Mouse (Mus musculus) lung, embryonic 15.5 days (tissue): ENCODE results near the gene Fam47e. TPM values are rescaled to one million over a fixed set of nuclear protein-coding genes. Genes with fewer than 3 reads are reported as not detected.
A peak's percentile ranks its signal among the peaks of the same experiment; 100 is the strongest.

Experiments used
- ATAC-seq: fragments of 200-750 bp; cut with Nextera tagmentation; 2 replicates; pipeline ENCODE4 v1.8.0; 2017; ENCODE audit warnings: moderate number of reproducible peaks, borderline replicate concordance; ENCODE audit not compliant: low FRiP score, low TSS enrichment; ENCODE audit errors: extremely low read depth
- H3K27ac ChIP-seq: fragments of 300-500 bp; sonication (generic); 2 replicates; pipeline ENCODE4 v1.5.1; 2015; ENCODE audit warnings: moderate library complexity, mild to moderate bottlenecking, inconsistent platforms
- H3K27me3 ChIP-seq: fragments of 300-500 bp; sonication (generic); 2 replicates; pipeline ENCODE4 v1.6.1; 2015; ENCODE audit warnings: inconsistent platforms
- H3K36me3 ChIP-seq: fragments of 300-500 bp; sonication (generic); 2 replicates; pipeline ENCODE4 v1.6.1; 2015; ENCODE audit warnings: inconsistent platforms
- H3K4me1 ChIP-seq: fragments of 300-500 bp; sonication (generic); 2 replicates; pipeline ENCODE4 v1.6.1; 2015; ENCODE audit warnings: inconsistent platforms
- H3K4me2 ChIP-seq: fragments of 300-500 bp; sonication (generic); 2 replicates; pipeline ENCODE4 v1.6.1; 2015; ENCODE audit warnings: inconsistent platforms, mild to moderate bottlenecking, moderate library complexity
- H3K4me3 ChIP-seq: fragments of 300-500 bp; sonication (generic); 2 replicates; pipeline ENCODE4 v1.5.1; 2015; ENCODE audit warnings: mild to moderate bottlenecking, inconsistent platforms
- H3K9ac ChIP-seq: fragments of 300-500 bp; sonication (generic); 2 replicates; pipeline ENCODE4 v1.6.1; 2015; ENCODE audit warnings: inconsistent platforms
- H3K9me3 ChIP-seq: fragments of 300-500 bp; sonication (generic); 2 replicates; pipeline ENCODE4 v1.6.1; 2016; ENCODE audit warnings: inconsistent platforms
- WGBS: fragments of 180-500 bp; shearing (Covaris S2); methylation state at CpG from one replicate; pipeline ENCODE4 v1.1.7; 2015; 5-methylcytosine and 5-hydroxymethylcytosine counted together
- polyA plus RNA-seq: library from polyadenylated mRNA; unstranded; fragments of >200 nt; fragmentation: Nextera tagmentation; extraction: Ambion mirVana; gene quantifications from 2 replicates; pipeline ENCODE4 v1.2.1, GENCODE M21; 2015

Fam47e gene
- polyA plus RNA-seq, 1 experiment from 2014 or later: 1.2 TPM

DNA sequence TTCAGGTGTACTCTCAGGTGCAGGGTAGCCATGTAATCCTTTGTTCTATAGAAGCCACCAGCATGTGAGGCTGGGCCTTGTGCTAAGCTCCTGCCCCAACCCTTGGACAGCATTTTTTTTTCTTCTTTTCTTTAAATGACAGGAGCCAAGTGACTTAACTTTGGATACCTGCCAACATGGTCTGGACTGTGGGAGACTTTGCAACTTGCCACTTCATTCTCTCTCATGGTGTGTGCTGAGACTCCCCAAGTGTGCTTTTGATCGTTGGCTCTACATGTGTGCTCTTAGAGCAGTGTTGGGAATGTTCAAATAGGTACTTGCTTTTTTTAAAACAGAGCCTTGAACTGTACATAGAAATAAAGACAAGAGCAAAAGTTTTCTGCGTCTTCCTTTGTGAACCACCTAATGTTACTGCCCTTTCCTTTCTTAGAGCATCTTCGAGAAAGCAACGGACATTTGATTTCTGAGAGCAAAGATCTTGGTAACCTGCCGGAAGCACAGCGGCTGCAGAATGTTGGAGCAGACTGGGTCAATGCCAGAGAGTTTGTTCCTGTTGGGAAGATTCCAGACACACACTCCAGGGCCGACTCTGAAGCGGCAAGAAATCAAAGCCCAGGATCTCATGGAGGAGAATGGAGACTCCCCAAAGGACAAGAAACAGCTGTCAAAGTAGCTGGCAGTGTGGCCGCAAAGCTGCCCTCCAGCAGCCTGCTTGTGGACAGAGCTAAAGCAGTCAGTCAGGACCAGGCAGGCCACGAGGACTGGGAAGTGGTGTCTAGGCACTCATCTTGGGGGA is 49.8 kb downstream of the Fam47e start:
- Histone ChIP-seq H3K27ac (peak overlapping the region; percentile 91), H3K9me3 (no peaks in the 10 kb centered on the region), H3K4me1 (peaks cover 25% of the 10 kb centered on the region), H3K27me3 (peaks cover 3% of the 10 kb centered on the region; the same call in 1 of the 2 replicates), H3K9ac (peak overlapping the region; percentile 94), H3K4me3 (peak overlapping the region; percentile 87), H3K36me3 (peaks cover 16% of the 10 kb centered on the region), H3K4me2 (peak overlapping the region; percentile 89)
- ATAC-seq: peak; percentile 66
- WGBS: 19% methylated on average over 10 of the region's 10 CpGs

DNA sequence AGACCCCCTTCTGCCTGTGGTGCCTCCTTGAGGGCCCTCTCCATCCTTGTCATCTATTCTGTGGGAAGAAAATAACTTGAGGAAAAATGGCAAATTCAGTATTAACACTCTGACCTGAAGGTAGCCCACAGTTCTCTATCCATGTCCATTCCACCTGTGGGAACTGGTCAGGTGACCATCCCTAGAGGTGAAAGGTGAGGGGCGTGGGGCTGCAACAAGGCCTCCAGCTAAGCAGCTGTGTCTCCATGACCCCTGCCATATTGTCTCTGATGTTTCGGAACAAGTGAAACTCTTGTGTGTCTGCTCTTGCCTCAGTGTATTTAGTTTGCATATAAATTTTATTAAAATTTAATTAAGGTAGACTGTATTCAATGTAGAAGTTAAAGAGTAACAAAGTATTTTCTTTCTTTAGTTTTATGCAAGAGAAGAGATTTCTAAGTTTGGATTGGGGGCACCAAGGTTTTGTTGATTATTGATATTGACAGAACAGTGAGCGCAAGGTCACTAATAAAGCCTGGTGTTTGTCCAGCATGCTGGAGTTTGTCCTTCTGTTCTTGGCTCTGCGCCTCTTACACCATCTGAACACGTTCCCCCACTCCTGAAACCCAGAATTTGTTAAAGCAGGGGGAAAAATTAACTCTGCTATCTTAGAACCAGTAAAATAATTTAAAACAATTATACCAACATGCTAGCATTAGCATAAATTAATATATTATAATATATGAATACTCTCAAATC is 52.8 kb downstream of the Fam47e start:
- Histone ChIP-seq H3K4me1 (peaks cover 21% of the 10 kb centered on the region), H3K4me2 (no peak overlapping the region), H3K27ac (no peak overlapping the region), H3K27me3 (no peaks in the 10 kb centered on the region), H3K9ac (no peak overlapping the region), H3K4me3 (no peak overlapping the region), H3K36me3 (peaks cover 16% of the 10 kb centered on the region), H3K9me3 (no peaks in the 10 kb centered on the region)
- WGBS: 84% methylated on average over 5 of the region's 5 CpGs
- no peak for ATAC-seq

DNA sequence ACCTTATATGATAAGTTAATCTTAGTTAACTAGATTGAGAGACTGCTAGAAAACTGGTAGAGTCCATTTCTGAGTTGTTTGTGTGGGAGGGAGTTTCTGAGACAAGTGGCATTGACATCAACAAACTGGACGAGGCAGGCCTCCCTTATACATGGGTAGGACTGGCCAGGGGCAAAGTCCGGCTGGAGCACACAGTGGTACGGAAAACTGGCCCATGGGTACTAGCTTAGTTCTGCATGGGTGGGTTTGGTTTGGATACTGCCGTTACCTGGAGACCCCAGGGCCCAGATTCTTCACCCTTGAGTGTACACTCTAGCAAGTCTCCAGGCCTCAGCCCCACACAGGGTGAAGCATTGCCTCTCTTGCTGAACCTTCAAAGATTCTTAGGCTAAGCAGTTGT is 57.9 kb downstream of the Fam47e start:
- Histone ChIP-seq H3K9me3 (no peaks in the 10 kb centered on the region), H3K4me2 (no peak overlapping the region), H3K9ac (no peak overlapping the region), H3K36me3 (no peaks in the 10 kb centered on the region), H3K4me1 (no peaks in the 10 kb centered on the region), H3K27ac (no peak overlapping the region), H3K27me3 (no peaks in the 10 kb centered on the region), H3K4me3 (no peak overlapping the region)
- no peak for ATAC-seq
- 79% methylated on average over 4 of the region's 4 CpGs for WGBS

DNA sequence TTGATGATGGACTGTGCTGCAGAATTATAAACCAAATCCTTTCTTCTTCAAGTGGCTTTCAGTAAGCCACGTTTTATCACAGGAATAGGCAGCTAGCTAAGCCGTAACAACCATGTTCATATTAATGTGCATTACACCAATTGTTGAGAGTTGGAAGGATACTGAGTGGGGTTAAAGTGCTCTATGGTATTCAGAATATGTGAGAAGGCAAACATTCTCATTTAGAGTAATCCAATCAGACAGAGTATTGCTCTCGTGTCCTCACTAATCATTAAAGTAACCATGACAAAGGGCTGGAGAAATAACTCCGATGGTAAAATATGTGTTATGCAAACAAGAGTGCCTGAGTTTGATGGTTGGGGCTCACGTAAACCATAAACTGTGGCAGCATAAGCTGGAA is 67.0 kb downstream of the Fam47e start:
- Histone ChIP-seq H3K4me1 (no peaks in the 10 kb centered on the region), H3K36me3 (no peaks in the 10 kb centered on the region), H3K27ac (peak overlapping the region; percentile 63), H3K27me3 (no peaks in the 10 kb centered on the region), H3K4me2 (no peak overlapping the region), H3K4me3 (no peak overlapping the region), H3K9me3 (no peaks in the 10 kb centered on the region), H3K9ac (no peak overlapping the region)
- ATAC-seq: peak; percentile 14; the same call in 1 of the 2 replicates
- WGBS: 45% methylated on average over 5 of the region's 5 CpGs

DNA sequence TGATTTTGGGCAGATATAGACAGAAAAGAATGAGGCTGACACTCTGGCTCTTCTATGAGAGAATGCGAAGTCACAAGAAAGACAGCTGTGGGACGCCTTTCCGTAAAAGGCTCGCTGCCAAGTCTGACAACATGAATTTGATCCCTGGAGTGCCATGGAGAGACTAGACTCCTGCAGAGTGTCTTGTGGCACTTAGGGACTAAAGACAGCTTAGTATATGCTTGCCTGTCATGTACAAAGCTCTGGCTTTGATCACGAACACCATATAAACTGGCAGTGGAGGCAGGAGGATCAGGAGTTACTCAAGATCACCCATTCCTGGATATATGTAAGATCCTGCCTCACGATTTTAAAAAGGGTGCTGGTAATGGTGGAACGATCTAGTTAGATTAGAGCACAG is 73.0 kb downstream of the Fam47e start:
- Histone ChIP-seq H3K27me3 (no peaks in the 10 kb centered on the region), H3K36me3 (no peaks in the 10 kb centered on the region), H3K9ac (no peak overlapping the region), H3K27ac (peak overlapping the region; percentile 62), H3K4me3 (no peak overlapping the region), H3K4me2 (no peak overlapping the region), H3K9me3 (no peaks in the 10 kb centered on the region), H3K4me1 (peaks cover 10% of the 10 kb centered on the region; the same call in 1 of the 2 replicates)
- peak; percentile 95 for ATAC-seq
- 36% methylated on average over 7 of the region's 7 CpGs for WGBS

DNA sequence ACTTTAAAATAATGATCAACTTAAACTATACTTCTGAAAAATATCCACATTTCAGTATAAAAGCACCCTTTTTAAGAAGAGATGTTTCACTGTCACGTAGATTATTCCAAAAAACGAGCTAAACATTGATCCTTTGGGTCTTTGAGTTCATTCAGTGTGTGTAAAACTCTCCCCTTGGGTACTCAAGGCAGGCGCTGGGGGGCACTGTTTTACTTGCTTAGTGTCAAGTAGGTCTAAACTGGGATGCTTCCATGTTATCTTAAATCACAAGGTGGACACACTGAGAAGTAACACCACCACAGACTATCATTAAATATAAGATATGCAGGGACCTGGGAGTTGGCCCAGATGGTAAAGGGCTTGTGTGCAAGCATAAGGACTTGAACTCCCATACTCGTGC is 78.7 kb downstream of the Fam47e start:
- Histone ChIP-seq H3K4me1 (no peaks in the 10 kb centered on the region), H3K9me3 (no peaks in the 10 kb centered on the region), H3K27ac (no peak overlapping the region), H3K36me3 (no peaks in the 10 kb centered on the region), H3K4me2 (no peak overlapping the region), H3K27me3 (no peaks in the 10 kb centered on the region), H3K9ac (no peak overlapping the region), H3K4me3 (no peak overlapping the region)
- WGBS: 57% methylated on average over 4 of the region's 4 CpGs
- ATAC-seq: no peak

DNA sequence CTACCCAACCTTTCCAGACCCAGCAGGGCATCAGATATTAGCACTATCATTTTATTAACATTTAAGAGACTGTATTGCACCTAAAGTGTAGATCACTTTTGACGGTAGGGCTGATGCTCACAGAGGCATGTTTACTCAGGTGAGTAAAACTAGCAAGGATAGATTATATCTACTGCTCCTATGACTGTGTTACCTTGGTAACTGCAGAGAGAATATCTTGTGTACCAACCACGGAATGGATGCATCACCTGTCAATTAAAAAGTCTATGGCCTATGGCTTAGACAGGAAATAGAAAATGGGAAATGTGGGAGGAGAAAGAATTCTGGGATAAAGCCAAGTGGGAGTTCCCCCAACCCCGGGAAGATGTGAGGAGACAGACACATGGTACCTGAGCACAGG is 80.0 kb downstream of the Fam47e start:
- 59% methylated on average over 3 of the region's 3 CpGs for WGBS
- Histone ChIP-seq H3K4me2 (no peak overlapping the region), H3K9ac (no peak overlapping the region), H3K9me3 (no peaks in the 10 kb centered on the region), H3K27me3 (no peaks in the 10 kb centered on the region), H3K27ac (no peak overlapping the region), H3K4me1 (no peaks in the 10 kb centered on the region), H3K36me3 (no peaks in the 10 kb centered on the region), H3K4me3 (no peak overlapping the region)
- no peak for ATAC-seq

DNA sequence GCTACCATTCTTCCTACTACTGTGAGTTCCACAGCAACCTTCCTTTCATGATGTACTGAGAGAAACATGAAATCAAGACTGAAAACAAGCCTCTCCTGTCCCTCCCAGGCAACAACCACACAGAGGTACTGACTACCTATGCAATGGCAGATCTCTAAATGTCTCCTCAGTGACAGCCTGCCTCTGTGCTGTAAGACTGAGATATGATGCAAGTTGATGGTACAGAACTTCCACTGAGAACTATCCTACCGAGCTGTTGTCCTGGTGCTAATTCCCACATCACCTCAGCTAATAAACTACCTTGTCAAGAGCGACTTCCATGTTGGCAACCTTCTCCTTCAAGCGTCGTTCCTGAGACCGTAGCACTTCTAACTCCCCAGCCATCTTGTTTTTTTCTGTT is 81.0 kb downstream of the Fam47e start:
- H3K4me3 ChIP-seq: no peak overlapping the region
- H3K27me3 ChIP-seq: no peaks in the 10 kb centered on the region
- H3K27ac ChIP-seq: no peak overlapping the region
- WGBS: 78% methylated on average over 5 of the region's 5 CpGs
- H3K4me1 ChIP-seq: no peaks in the 10 kb centered on the region
- H3K36me3 ChIP-seq: no peaks in the 10 kb centered on the region
- no peak overlapping the region for H3K9ac ChIP-seq
- no peak for ATAC-seq
- H3K9me3 ChIP-seq: no peaks in the 10 kb centered on the region
- no peak overlapping the region for H3K4me2 ChIP-seq

DNA sequence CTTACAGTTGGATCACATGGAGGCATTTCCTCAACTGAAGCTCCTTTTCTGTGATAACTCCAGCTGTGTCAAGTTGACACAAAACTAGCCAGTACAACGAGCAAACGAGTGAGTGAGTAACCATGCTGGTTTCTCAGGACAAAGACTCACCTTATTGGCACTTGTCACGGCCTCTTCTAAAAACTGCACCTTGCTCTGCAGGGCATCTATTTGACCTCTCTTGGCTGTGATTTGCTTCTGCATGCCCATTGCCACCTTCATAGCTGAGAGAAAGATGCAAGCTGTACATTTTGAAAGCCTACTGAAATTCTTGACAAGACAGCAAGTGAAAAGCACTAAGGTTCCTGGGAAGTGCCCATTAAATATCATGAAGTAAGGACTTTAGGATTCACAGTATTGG is 86.0 kb downstream of the Fam47e start:
- Histone ChIP-seq H3K36me3 (no peaks in the 10 kb centered on the region), H3K27ac (no peak overlapping the region), H3K9ac (no peak overlapping the region), H3K9me3 (no peaks in the 10 kb centered on the region), H3K4me2 (no peak overlapping the region), H3K4me1 (no peaks in the 10 kb centered on the region), H3K27me3 (no peaks in the 10 kb centered on the region), H3K4me3 (no peak overlapping the region)
- ATAC-seq: no peak
- 67% methylated on average over 3 of the region's 3 CpGs for WGBS

Other genes starting within 250 kb of the Fam47e start
- gene Sdad1, start 244.6 kb upstream of the Fam47e start, polyA plus RNA-seq: 32.6 and 35.4 TPM in 2 replicates
- gene Cxcl9, start 227.0 kb upstream of the Fam47e start, polyA plus RNA-seq: not detected in 2 replicates
- 4.8 and 9.5 TPM in 2 replicates for gene Art3, start 223.2 kb upstream of the Fam47e start, polyA plus RNA-seq
- gene Cxcl10, start 206.2 kb upstream of the Fam47e start, polyA plus RNA-seq: 0.59 and 3.5 TPM in 2 replicates
- gene Nup54, start 119.8 kb upstream of the Fam47e start, polyA plus RNA-seq: 55.7 and 56.8 TPM in 2 replicates
- 15.9 and 17.2 TPM in 2 replicates for gene Scarb2, start 48.2 kb upstream of the Fam47e start, polyA plus RNA-seq
- 131 TPM in 2 replicates for gene Stbd1, start 48.0 kb downstream of the Fam47e start, polyA plus RNA-seq
- 2.1 and 2.5 TPM in 2 replicates for gene Ccdc158, start 120.2 kb downstream of the Fam47e start, polyA plus RNA-seq
- gene Shroom3, start 128.4 kb downstream of the Fam47e start, polyA plus RNA-seq: 5.3 and 5.4 TPM in 2 replicates